Mouse (Mus musculus): ENCODE data around the gene Uqcrq. TPM values are rescaled to one million over a fixed set of nuclear protein-coding genes. Genes with fewer than 3 reads are reported as not detected.

Gene Uqcrq
- polyA plus RNA-seq, 1 experiment from 2014 or later = 1,102 TPM

GRCm38 (mm10) chr11:53466231-53466971 is 35.8 kb upstream of the Uqcrq start:
- H3K4me3 ChIP-seq = peak overlapping the region; percentile 39
- ATAC-seq (ENCODE audit: insufficient number of reproducible peaks, low FRiP score) = peak; percentile 13; the same call in 1 of the 2 replicates
- no peaks in the 10 kb centered on the region for H3K9me3 ChIP-seq (replicated peaks)
- peak overlapping the region; percentile 68 for H3K4me2 ChIP-seq
- peaks cover 72% of the 10 kb centered on the region for H3K27me3 ChIP-seq (replicated peaks)
- H3K4me1 ChIP-seq (replicated peaks) = peaks cover 31% of the 10 kb centered on the region
- 8% methylated on average over 40 of the region's 40 CpGs for WGBS
- 0 out of 2 replicates have a peak, but pooled peaks cover 3% of the 10 kb centered on the region for H3K36me3 ChIP-seq
- H3K9ac ChIP-seq = peak overlapping the region; percentile 53
- H3K27ac ChIP-seq (ENCODE audit: poor library complexity, severe bottlenecking) = no peak overlapping the region

GRCm38 (mm10) chr11:53463551-53464424 is 33.2 kb upstream of the Uqcrq start:
- peaks cover 21% of the 10 kb centered on the region for H3K4me1 ChIP-seq (replicated peaks)
- H3K9me3 ChIP-seq (replicated peaks) = no peaks in the 10 kb centered on the region
- H3K27me3 ChIP-seq (replicated peaks) = peaks cover 68% of the 10 kb centered on the region
- H3K36me3 ChIP-seq = 0 out of 2 replicates have a peak, but pooled peaks cover 3% of the 10 kb centered on the region
- WGBS = 8% methylated on average over 55 of the region's 55 CpGs
- ATAC-seq (ENCODE audit: insufficient number of reproducible peaks, low FRiP score) = no peak
- H3K4me2 ChIP-seq = peak overlapping the region; percentile 81
- H3K27ac ChIP-seq (ENCODE audit: poor library complexity, severe bottlenecking) = no peak overlapping the region
- peak overlapping the region; percentile 47 for H3K9ac ChIP-seq
- H3K4me3 ChIP-seq = peak overlapping the region; percentile 49

GRCm38 (mm10) chr11:53461727-53462126 is 31.1 kb upstream of the Uqcrq start:
- Histone ChIP-seq H3K9me3 (replicated peaks) (no peaks in the 10 kb centered on the region), H3K27ac (ENCODE audit: poor library complexity, severe bottlenecking) (no peak overlapping the region), H3K9ac (no peak overlapping the region), H3K27me3 (replicated peaks) (peaks cover 72% of the 10 kb centered on the region), H3K4me2 (no peak overlapping the region), H3K36me3 (0 out of 2 replicates have a peak, but pooled peaks cover 3% of the 10 kb centered on the region), H3K4me1 (replicated peaks) (peaks cover 19% of the 10 kb centered on the region), H3K4me3 (no peak overlapping the region)
- ATAC-seq (ENCODE audit: insufficient number of reproducible peaks, low FRiP score) = no peak
- WGBS = 30% methylated on average over 5 of the region's 5 CpGs

- H3K4me1 ChIP-seq (replicated peaks) = peaks cover 12% of the 10 kb centered on the region
- 48% methylated on average over 3 of the region's 3 CpGs for WGBS
- no peak for ATAC-seq (ENCODE audit: insufficient number of reproducible peaks, low FRiP score)
- no peak overlapping the region for H3K4me3 ChIP-seq
- H3K4me2 ChIP-seq = no peak overlapping the region
- 0 out of 2 replicates have a peak, but pooled peaks cover 3% of the 10 kb centered on the region for H3K36me3 ChIP-seq
- peaks cover 58% of the 10 kb centered on the region for H3K27me3 ChIP-seq (replicated peaks)
- H3K9ac ChIP-seq = no peak overlapping the region
- no peaks in the 10 kb centered on the region for H3K9me3 ChIP-seq (replicated peaks)
- no peak overlapping the region for H3K27ac ChIP-seq (ENCODE audit: poor library complexity, severe bottlenecking)
Measured at GRCm38 (mm10) chr11:53460192-53460591, 29.6 kb upstream of the Uqcrq start.

- Histone ChIP-seq H3K27me3 (replicated peaks) (peaks cover 47% of the 10 kb centered on the region), H3K9ac (no peak overlapping the region), H3K9me3 (replicated peaks) (no peaks in the 10 kb centered on the region), H3K4me1 (replicated peaks) (peaks cover 11% of the 10 kb centered on the region), H3K27ac (ENCODE audit: poor library complexity, severe bottlenecking) (no peak overlapping the region), H3K4me2 (no peak overlapping the region), H3K4me3 (no peak overlapping the region), H3K36me3 (no peaks in the 10 kb centered on the region)
- ATAC-seq (ENCODE audit: insufficient number of reproducible peaks, low FRiP score) = no peak
- WGBS = 64% methylated on average over 3 of the region's 3 CpGs
Measured at GRCm38 (mm10) chr11:53458996-53459395, 28.4 kb upstream of the Uqcrq start.

- H3K27me3 ChIP-seq (replicated peaks) = peaks cover 31% of the 10 kb centered on the region
- peak; percentile 24; the same call in 1 of the 2 replicates for ATAC-seq (ENCODE audit: insufficient number of reproducible peaks, low FRiP score)
- H3K4me2 ChIP-seq = peak overlapping the region; percentile 87
- no peaks in the 10 kb centered on the region for H3K9me3 ChIP-seq (replicated peaks)
- peak overlapping the region; percentile 14; the same call in 1 of the 2 replicates for H3K27ac ChIP-seq (ENCODE audit: poor library complexity, severe bottlenecking)
- no peaks in the 10 kb centered on the region; the same call in 1 of the 2 replicates for H3K4me1 ChIP-seq (replicated peaks)
- WGBS = 3% methylated on average over 29 of the region's 29 CpGs
- H3K4me3 ChIP-seq = peak overlapping the region; percentile 58
- peak overlapping the region; percentile 75 for H3K9ac ChIP-seq
- no peaks in the 10 kb centered on the region for H3K36me3 ChIP-seq
Measured at GRCm38 (mm10) chr11:53457372-53457954, 26.8 kb upstream of the Uqcrq start.

GRCm38 (mm10) chr11:53456474-53457371 is 26.1 kb upstream of the Uqcrq start, which contains the start of the genes Gm10447 and Shroom1:
Gene Gm10447 (minus strand): TSS chr11:53457110.
Gene Shroom1 (plus strand): TSS chr11:53457205.
- peak within 1 kb of the TSS; percentile 33; the same call in 1 of the 2 replicates for H3K27ac ChIP-seq (ENCODE audit: poor library complexity, severe bottlenecking)
- peak; percentile 89 for ATAC-seq (ENCODE audit: insufficient number of reproducible peaks, low FRiP score)
- peak within 1 kb of the TSS; percentile 87 for H3K4me2 ChIP-seq
- H3K9me3 ChIP-seq (replicated peaks) = no peaks in the 10 kb centered on the region
- peak within 1 kb of the TSS; percentile 75 for H3K9ac ChIP-seq
- H3K4me1 ChIP-seq (replicated peaks) = no peaks in the 10 kb centered on the region; the same call in 1 of the 2 replicates
- peak within 1 kb of the TSS; percentile 58 for H3K4me3 ChIP-seq
- WGBS = 3% methylated on average over 42 of the region's 42 CpGs
- H3K36me3 ChIP-seq = no peaks in the 10 kb centered on the region
- H3K27me3 ChIP-seq (replicated peaks) = peaks cover 24% of the 10 kb centered on the region

GRCm38 (mm10) chr11:53453031-53453430 is 22.4 kb upstream of the Uqcrq start:
- no peak overlapping the region for H3K27ac ChIP-seq (ENCODE audit: poor library complexity, severe bottlenecking)
- H3K4me2 ChIP-seq = no peak overlapping the region
- no peak overlapping the region for H3K9ac ChIP-seq
- no peaks in the 10 kb centered on the region for H3K9me3 ChIP-seq (replicated peaks)
- H3K4me3 ChIP-seq = no peak overlapping the region
- no peaks in the 10 kb centered on the region for H3K36me3 ChIP-seq
- peaks cover 3% of the 10 kb centered on the region; the same call in 1 of the 2 replicates for H3K4me1 ChIP-seq (replicated peaks)
- no peak for ATAC-seq (ENCODE audit: insufficient number of reproducible peaks, low FRiP score)
- WGBS = 77% methylated on average over 5 of the region's 5 CpGs
- peaks cover 9% of the 10 kb centered on the region; the same call in 1 of the 2 replicates for H3K27me3 ChIP-seq (replicated peaks)

- ATAC-seq (ENCODE audit: insufficient number of reproducible peaks, low FRiP score) = no peak
- H3K9me3 ChIP-seq (replicated peaks) = no peaks in the 10 kb centered on the region
Measured at GRCm38 (mm10) chr11:53452396-53452795, 21.8 kb upstream of the Uqcrq start.

GRCm38 (mm10) chr11:53451361-53451760 is 20.7 kb upstream of the Uqcrq start:
- WGBS = 72% methylated on average over 2 of the region's 2 CpGs
- Histone ChIP-seq H3K36me3 (no peaks in the 10 kb centered on the region), H3K4me1 (replicated peaks) (0 out of 2 replicates have a peak, but pooled peaks cover 3% of the 10 kb centered on the region), H3K4me2 (no peak overlapping the region), H3K4me3 (no peak overlapping the region), H3K9me3 (replicated peaks) (no peaks in the 10 kb centered on the region), H3K27me3 (replicated peaks) (0 out of 2 replicates have a peak, but pooled peaks cover 3% of the 10 kb centered on the region), H3K27ac (ENCODE audit: poor library complexity, severe bottlenecking) (no peak overlapping the region), H3K9ac (no peak overlapping the region)
- ATAC-seq (ENCODE audit: insufficient number of reproducible peaks, low FRiP score) = no peak

More at GRCm38 (mm10) chr11:53452396-53452795, 21.8 kb upstream of the Uqcrq start:
- Histone ChIP-seq H3K4me1 (replicated peaks) (peaks cover 3% of the 10 kb centered on the region; the same call in 1 of the 2 replicates), H3K27ac (ENCODE audit: poor library complexity, severe bottlenecking) (no peak overlapping the region), H3K4me2 (no peak overlapping the region), H3K9ac (no peak overlapping the region), H3K4me3 (no peak overlapping the region), H3K36me3 (no peaks in the 10 kb centered on the region), H3K27me3 (replicated peaks) (0 out of 2 replicates have a peak, but pooled peaks cover 3% of the 10 kb centered on the region)
- WGBS = 93% methylated on average over 9 of the region's 9 CpGs
